Mouse (Mus musculus) liver, embryonic 14.5 days (tissue): Measurements from ENCODE around the gene Tmem199.

ENCODE experiments used
- CTCF ChIP-seq: IDR thresholded peaks from 2 replicates; pipeline ENCODE4 v1.5.1; 2016; ENCODE audit warnings: antibody characterized with exemption, low read depth, control low read depth
- EP300 ChIP-seq: IDR thresholded peaks from 2 replicates; pipeline ENCODE4 v1.6.1; 2016; ENCODE audit warnings: antibody characterized with exemption, low read depth

GRCm38 (mm10) chr11:78466242-78466912 is 45.6 kb downstream of the Tmem199 start:
- no peak for TF ChIP-seq EP300
- no peak for TF ChIP-seq CTCF
